Mouse (Mus musculus) gonadal fat pad, adult 2 months (tissue): ENCODE results near the gene Cbx1. TPM values are rescaled to one million over a fixed set of nuclear protein-coding genes. Genes with fewer than 3 reads are reported as not detected.
"Not testable (repeated sequence)": the region's sequence is repeated elsewhere in the genome, so short reads cannot be mapped to it uniquely, and the experiment has no call there.

Experiments
- DNase-seq: peaks from one replicate; pipeline ENCODE4 v3.0.0-alpha.2; 2012; ENCODE audit warnings: low read depth
- polyA plus RNA-seq: library from polyadenylated mRNA; depleted of rRNA; stranded (reverse); fragments of >200 nt; gene quantifications from 2 replicates; pipeline ENCODE4 v1.2.3, GENCODE M21; 2012

The Cbx1 gene
- polyA plus RNA-seq, 1 experiment: 11.7 TPM

- no peak for DNase-seq
These were observed 13.3 kb upstream of the Cbx1 start for GRCm38 (mm10) chr11:96775665-96776064.

GRCm38 (mm10) chr11:96776068-96776467, 12.9 kb upstream of the Cbx1 start:
- DNase-seq: no peak

GRCm38 (mm10) chr11:96776968-96777962, 11.7 kb upstream of the Cbx1 start, which contains the start of gene Snx11:
TSS of gene Snx11 (minus strand) at chr11:96777559.
- DNase-seq: peak; percentile 77

GRCm38 (mm10) chr11:96778061-96778627, 10.8 kb upstream of the Cbx1 start:
- not testable (repeated sequence) for DNase-seq

GRCm38 (mm10) chr11:96780306-96780705, 8.6 kb upstream of the Cbx1 start:
- DNase-seq: no peak

- DNase-seq: no peak
These were observed 7.5 kb upstream of the Cbx1 start for GRCm38 (mm10) chr11:96781425-96781824.

GRCm38 (mm10) chr11:96784847-96785246, 4.1 kb upstream of the Cbx1 start:
- DNase-seq: not testable (repeated sequence)

- no peak for DNase-seq
These were observed 2.0 kb upstream of the Cbx1 start for GRCm38 (mm10) chr11:96786731-96787450.

GRCm38 (mm10) chr11:96789990-96790389, 1.1 kb downstream of the Cbx1 start:
- no peak for DNase-seq

- DNase-seq: no peak
These were observed 1.8 kb downstream of the Cbx1 start for GRCm38 (mm10) chr11:96790681-96791080.

GRCm38 (mm10) chr11:96795491-96795890, 6.6 kb downstream of the Cbx1 start:
- DNase-seq: no peak

GRCm38 (mm10) chr11:96796081-96796480, 7.2 kb downstream of the Cbx1 start:
- DNase-seq: no peak

GRCm38 (mm10) chr11:96796586-96796985, 7.7 kb downstream of the Cbx1 start:
- no peak for DNase-seq

GRCm38 (mm10) chr11:96799511-96799910, 10.6 kb downstream of the Cbx1 start:
- no peak for DNase-seq

GRCm38 (mm10) chr11:96805606-96806005, 16.7 kb downstream of the Cbx1 start:
- no peak for DNase-seq

GRCm38 (mm10) chr11:96808066-96808465, 19.1 kb downstream of the Cbx1 start:
- no peak for DNase-seq

GRCm38 (mm10) chr11:96809562-96810235, 20.8 kb downstream of the Cbx1 start:
- no peak for DNase-seq

- DNase-seq: not testable (repeated sequence)
These were observed 22.3 kb downstream of the Cbx1 start for GRCm38 (mm10) chr11:96811188-96811587.

- no peak for DNase-seq
These were observed 24.5 kb downstream of the Cbx1 start for GRCm38 (mm10) chr11:96813455-96813854.

- DNase-seq: no peak
These were observed 25.0 kb downstream of the Cbx1 start for GRCm38 (mm10) chr11:96813920-96814319.

- no peak for DNase-seq
These were observed 25.5 kb downstream of the Cbx1 start for GRCm38 (mm10) chr11:96814443-96814842.

- DNase-seq: no peak
These were observed 27.0 kb downstream of the Cbx1 start for GRCm38 (mm10) chr11:96815895-96816294.
